Mouse (Mus musculus) liver, embryonic 15.5 days (tissue): ENCODE measurements around the gene Psip1. TPM values are rescaled to one million over a fixed set of nuclear protein-coding genes. Genes with fewer than 3 reads are reported as not detected.
"Not testable (repeated sequence)": the region's sequence is repeated elsewhere in the genome, so short reads cannot be mapped to it uniquely, and the experiment has no call there.

Experiments used
- ATAC-seq: fragments of 200-750 bp; cut with Nextera tagmentation; 2 replicates; pipeline ENCODE4 v1.8.0; 2017; ENCODE audit warnings: moderate number of reproducible peaks, mild to moderate bottlenecking, moderate library complexity; ENCODE audit not compliant: insufficient read depth
- H3K27ac ChIP-seq: fragments of 300-500 bp; sonication (generic); replicated peaks from 2 replicates; pipeline ENCODE4 v1.5.1; 2015; ENCODE audit warnings: mild to moderate bottlenecking, inconsistent platforms
- H3K27me3 ChIP-seq: fragments of 300-500 bp; sonication (generic); 2 replicates; pipeline ENCODE4 v1.6.1; 2015; ENCODE audit warnings: mild to moderate bottlenecking, inconsistent platforms
- H3K36me3 ChIP-seq: fragments of 300-500 bp; sonication (generic); replicated peaks from 2 replicates; pipeline ENCODE4 v1.6.1; 2015; ENCODE audit warnings: moderate library complexity, mild to moderate bottlenecking, inconsistent platforms
- H3K4me1 ChIP-seq: fragments of 300-500 bp; sonication (generic); replicated peaks from 2 replicates; pipeline ENCODE4 v1.6.1; 2015; ENCODE audit warnings: inconsistent platforms
- H3K4me2 ChIP-seq: fragments of 300-500 bp; sonication (generic); 2 replicates; pipeline ENCODE4 v1.6.1; 2015; ENCODE audit warnings: moderate library complexity, mild to moderate bottlenecking, inconsistent platforms
- H3K4me3 ChIP-seq: fragments of 300-500 bp; sonication (generic); replicated peaks from 2 replicates; pipeline ENCODE4 v1.5.1; 2015; ENCODE audit warnings: mild to moderate bottlenecking, inconsistent platforms
- H3K9ac ChIP-seq: fragments of 300-500 bp; sonication (generic); 2 replicates; pipeline ENCODE4 v1.6.1; 2015; ENCODE audit warnings: moderate library complexity, mild to moderate bottlenecking, inconsistent platforms
- H3K9me3 ChIP-seq: fragments of 300-500 bp; sonication (generic); replicated peaks from 2 replicates; pipeline ENCODE4 v1.6.1; 2016; ENCODE audit warnings: inconsistent platforms
- WGBS: fragments of 180-500 bp; shearing (Covaris S2); methylation state at CpG from one replicate; pipeline ENCODE4 v1.1.7; 2015; ENCODE audit warnings: mixed read lengths; ENCODE audit not compliant: insufficient replicate concordance; 5-methylcytosine and 5-hydroxymethylcytosine counted together
- polyA plus RNA-seq: library from polyadenylated mRNA; unstranded; fragments of >200 nt; fragmentation: Nextera tagmentation; extraction: Ambion mirVana; gene quantifications from 2 replicates; pipeline ENCODE4 v1.2.1, GENCODE M21; 2015

Psip1 gene
- polyA plus RNA-seq, 1 experiment from 2014 or later, result 42.8 TPM

- no peak overlapping the region for H3K4me2 ChIP-seq
- no peak overlapping the region for H3K9ac ChIP-seq
- H3K27me3 ChIP-seq, result no peaks in the 10 kb centered on the region
- no peak overlapping the region for H3K27ac ChIP-seq
- no peaks in the 10 kb centered on the region for H3K36me3 ChIP-seq
- WGBS, result 58% methylated on average over 5 of the region's 5 CpGs
- H3K4me1 ChIP-seq, result peaks cover 30% of the 10 kb centered on the region
- H3K4me3 ChIP-seq, result no peak overlapping the region
- no peaks in the 10 kb centered on the region for H3K9me3 ChIP-seq
- no peak for ATAC-seq
These were observed 35.8 kb upstream of the Psip1 start for GRCm38 (mm10) chr4:83522066-83522465.

- Histone ChIP-seq H3K4me3 (no peak overlapping the region), H3K27me3 (no peaks in the 10 kb centered on the region), H3K9me3 (no peaks in the 10 kb centered on the region), H3K4me2 (no peak overlapping the region), H3K4me1 (peaks cover 15% of the 10 kb centered on the region), H3K36me3 (no peaks in the 10 kb centered on the region), H3K27ac (no peak overlapping the region), H3K9ac (no peak overlapping the region)
- no peak for ATAC-seq
- WGBS, result 74% methylated on average over 4 of the region's 4 CpGs
These were observed 34.0 kb upstream of the Psip1 start for GRCm38 (mm10) chr4:83520308-83520707.

- no peak overlapping the region for H3K4me3 ChIP-seq
- H3K27me3 ChIP-seq, result no peaks in the 10 kb centered on the region
- H3K9ac ChIP-seq, result no peak overlapping the region
- no peaks in the 10 kb centered on the region for H3K36me3 ChIP-seq
- H3K9me3 ChIP-seq, result no peaks in the 10 kb centered on the region
- peaks cover 13% of the 10 kb centered on the region for H3K4me1 ChIP-seq
- no peak for ATAC-seq
- H3K27ac ChIP-seq, result no peak overlapping the region
- H3K4me2 ChIP-seq, result no peak overlapping the region
These were observed 33.5 kb upstream of the Psip1 start for GRCm38 (mm10) chr4:83519807-83520206.

- Histone ChIP-seq H3K9me3 (no peaks in the 10 kb centered on the region), H3K4me1 (peaks cover 7% of the 10 kb centered on the region), H3K4me2 (no peak overlapping the region), H3K36me3 (no peaks in the 10 kb centered on the region), H3K4me3 (no peak overlapping the region), H3K9ac (no peak overlapping the region), H3K27ac (no peak overlapping the region), H3K27me3 (no peaks in the 10 kb centered on the region)
- WGBS, result 60% methylated on average over 2 of the region's 2 CpGs
- no peak for ATAC-seq
These were observed 32.9 kb upstream of the Psip1 start for GRCm38 (mm10) chr4:83519148-83519547.

- ATAC-seq, H3K27ac ChIP-seq, H3K4me2 ChIP-seq, H3K4me1 ChIP-seq, H3K27me3 ChIP-seq, H3K9me3 ChIP-seq, H3K4me3 ChIP-seq, H3K9ac ChIP-seq, H3K36me3 ChIP-seq: not testable (repeated sequence)
- WGBS, result 79% methylated on average over 5 of the region's 6 CpGs
These were observed 29.9 kb upstream of the Psip1 start for GRCm38 (mm10) chr4:83516144-83516543.

GRCm38 (mm10) chr4:83514976-83515669 lies 28.9 kb upstream of the Psip1 start:
- no peak for ATAC-seq
- Histone ChIP-seq H3K27ac (no peak overlapping the region), H3K4me1 (no peaks in the 10 kb centered on the region), H3K9me3 (no peaks in the 10 kb centered on the region), H3K9ac (no peak overlapping the region), H3K36me3 (no peaks in the 10 kb centered on the region), H3K4me3 (no peak overlapping the region), H3K27me3 (no peaks in the 10 kb centered on the region), H3K4me2 (no peak overlapping the region)
- WGBS, result 72% methylated on average over 10 of the region's 10 CpGs

- Histone ChIP-seq H3K27ac (no peak overlapping the region), H3K27me3 (no peaks in the 10 kb centered on the region), H3K9me3 (no peaks in the 10 kb centered on the region), H3K4me2 (no peak overlapping the region), H3K9ac (no peak overlapping the region), H3K36me3 (no peaks in the 10 kb centered on the region), H3K4me3 (no peak overlapping the region), H3K4me1 (no peaks in the 10 kb centered on the region)
- WGBS, result 50% methylated on average over 1 of the region's 1 CpGs
- no peak for ATAC-seq
These were observed 27.9 kb upstream of the Psip1 start for GRCm38 (mm10) chr4:83514183-83514582.

- Histone ChIP-seq H3K27me3 (no peaks in the 10 kb centered on the region; the same call in 1 of the 2 replicates), H3K4me1 (no peaks in the 10 kb centered on the region), H3K27ac (no peak overlapping the region), H3K4me2 (no peak overlapping the region), H3K4me3 (no peak overlapping the region), H3K36me3 (no peaks in the 10 kb centered on the region), H3K9ac (no peak overlapping the region), H3K9me3 (no peaks in the 10 kb centered on the region)
- ATAC-seq, result no peak
- WGBS, result 34% methylated on average over 2 of the region's 2 CpGs
These were observed 26.4 kb upstream of the Psip1 start for GRCm38 (mm10) chr4:83512644-83513043.

- no peaks in the 10 kb centered on the region; the same call in none of the 2 replicates for H3K27me3 ChIP-seq
- no peak overlapping the region for H3K4me2 ChIP-seq
- H3K4me1 ChIP-seq, result no peaks in the 10 kb centered on the region
- H3K9ac ChIP-seq, result no peak overlapping the region
- WGBS, result 65% methylated on average over 3 of the region's 3 CpGs
- no peak overlapping the region for H3K27ac ChIP-seq
- no peak for ATAC-seq
- H3K36me3 ChIP-seq, result no peaks in the 10 kb centered on the region
- no peak overlapping the region for H3K4me3 ChIP-seq
- H3K9me3 ChIP-seq, result no peaks in the 10 kb centered on the region
These were observed 26.0 kb upstream of the Psip1 start for GRCm38 (mm10) chr4:83512217-83512616.

GRCm38 (mm10) chr4:83511083-83511482 lies 24.8 kb upstream of the Psip1 start:
- ATAC-seq, result no peak

GRCm38 (mm10) chr4:83509600-83509999 lies 23.3 kb upstream of the Psip1 start:
- H3K36me3 ChIP-seq, result no peaks in the 10 kb centered on the region
- H3K27ac ChIP-seq, result no peak overlapping the region
- no peak overlapping the region for H3K4me3 ChIP-seq
- no peak overlapping the region for H3K4me2 ChIP-seq
- H3K4me1 ChIP-seq, result no peaks in the 10 kb centered on the region
- H3K27me3 ChIP-seq, result no peaks in the 10 kb centered on the region; the same call in none of the 2 replicates
- H3K9ac ChIP-seq, result no peak overlapping the region
- no peaks in the 10 kb centered on the region for H3K9me3 ChIP-seq
- 35% methylated on average over 2 of the region's 2 CpGs for WGBS
- ATAC-seq, result no peak

More at GRCm38 (mm10) chr4:83511083-83511482, 24.8 kb upstream of the Psip1 start:
- Histone ChIP-seq H3K27ac (no peak overlapping the region), H3K36me3 (no peaks in the 10 kb centered on the region), H3K4me1 (no peaks in the 10 kb centered on the region), H3K4me3 (no peak overlapping the region), H3K27me3 (no peaks in the 10 kb centered on the region; the same call in none of the 2 replicates), H3K9me3 (no peaks in the 10 kb centered on the region), H3K9ac (no peak overlapping the region), H3K4me2 (no peak overlapping the region)
- WGBS, result 64% methylated on average over 8 of the region's 8 CpGs

- no peak for ATAC-seq
- Histone ChIP-seq H3K27ac (no peak overlapping the region), H3K9ac (no peak overlapping the region), H3K4me2 (no peak overlapping the region), H3K27me3 (0 out of 2 replicates have a peak, but pooled peaks cover 10% of the 10 kb centered on the region), H3K4me3 (no peak overlapping the region), H3K9me3 (no peaks in the 10 kb centered on the region), H3K4me1 (no peaks in the 10 kb centered on the region), H3K36me3 (no peaks in the 10 kb centered on the region)
- 47% methylated on average over 7 of the region's 7 CpGs for WGBS
These were observed 14.8 kb upstream of the Psip1 start for GRCm38 (mm10) chr4:83501037-83501430.
